Mouse (Mus musculus): ENCODE measurements at regions not wholly inside any gene's neighbourhood (a gene's known extent, or its start where the extent isn't known, plus 50 kb on each side); places are given as distances from the start of the nearest gene placed in this dataset.
A peak's percentile ranks its signal among the peaks of the same experiment; 100 is the strongest.

DNA sequence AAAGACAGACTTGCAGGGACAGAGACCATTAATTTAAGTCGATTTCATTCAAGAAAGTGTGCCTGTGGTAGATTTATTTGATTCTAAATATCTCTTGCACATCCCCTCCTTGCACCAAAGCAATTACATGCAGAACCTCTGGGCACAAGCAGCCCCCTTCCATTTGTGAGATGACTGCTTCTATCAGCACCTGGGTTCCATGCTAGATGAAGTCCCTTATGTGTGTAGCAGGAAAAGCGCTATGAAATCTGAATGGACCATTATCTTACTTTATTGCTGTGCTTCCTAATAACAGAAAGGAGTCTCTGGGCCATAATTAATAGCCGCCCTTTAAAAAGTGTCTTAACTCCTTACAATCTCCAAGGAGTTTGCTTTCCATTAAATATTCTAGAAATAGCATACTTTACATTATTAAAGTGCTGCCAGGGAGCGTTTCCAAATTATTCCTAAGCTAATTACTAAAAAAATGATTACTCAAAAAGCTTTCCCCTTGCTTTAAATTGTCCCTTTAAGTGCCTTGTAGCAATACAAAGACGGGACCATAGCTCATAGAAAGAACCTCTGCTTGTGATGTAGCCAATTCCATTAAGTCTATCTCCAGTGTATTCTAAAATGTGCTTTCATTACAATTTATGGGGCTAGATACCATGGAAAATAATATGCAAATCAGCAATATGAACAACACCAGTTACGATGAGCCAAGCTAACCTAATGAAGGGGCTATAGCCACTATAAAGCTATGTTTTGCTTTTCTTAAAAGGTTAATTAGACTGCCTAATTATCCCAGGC, 508.1 kb upstream of the Rgma start:
- Histone ChIP-seq H3K4me3 (no peak overlapping the region), H3K27me3 (peaks cover 3% of the 10 kb centered on the region; the same call in 1 of the 2 replicates), H3K36me3 (ENCODE audit: poor library complexity, severe bottlenecking) (no peaks in the 10 kb centered on the region), H3K9ac (no peak overlapping the region), H3K9me3 (replicated peaks) (no peaks in the 10 kb centered on the region), H3K4me1 (peaks cover 28% of the 10 kb centered on the region), H3K27ac (no peak overlapping the region), H3K4me2 (no peak overlapping the region)
- peak; percentile 30; the same call in 1 of the 2 replicates for ATAC-seq
- WGBS: 41% methylated on average over 6 of the region's 6 CpGs

DNA sequence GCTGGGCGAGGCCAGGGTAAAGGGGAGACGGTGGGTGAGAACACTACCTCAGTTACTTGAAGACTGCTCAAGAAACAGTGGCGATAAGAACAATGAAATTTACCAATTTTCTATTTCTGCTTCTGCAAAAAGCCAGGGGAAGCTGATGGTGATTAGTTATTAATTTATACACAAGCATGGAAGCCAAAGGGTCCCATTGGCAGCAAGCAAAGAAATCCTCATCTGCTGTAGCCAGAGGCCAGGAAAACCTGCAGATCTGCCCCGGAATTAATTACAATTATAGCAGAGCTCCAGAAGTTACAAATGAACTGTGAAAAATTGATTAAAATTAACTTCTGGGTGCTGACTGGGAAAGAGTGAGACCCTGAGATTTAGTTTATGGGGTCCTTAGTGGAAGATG, 506.2 kb upstream of the Rgma start:
- H3K9ac ChIP-seq: no peak overlapping the region
- H3K36me3 ChIP-seq (ENCODE audit: poor library complexity, severe bottlenecking): no peaks in the 10 kb centered on the region
- H3K27ac ChIP-seq: no peak overlapping the region
- ATAC-seq: no peak
- H3K4me1 ChIP-seq: peaks cover 28% of the 10 kb centered on the region
- H3K4me3 ChIP-seq: no peak overlapping the region
- H3K9me3 ChIP-seq (replicated peaks): no peaks in the 10 kb centered on the region
- H3K27me3 ChIP-seq: peaks cover 3% of the 10 kb centered on the region; the same call in 1 of the 2 replicates
- 87% methylated on average over 4 of the region's 4 CpGs for WGBS
- no peak overlapping the region for H3K4me2 ChIP-seq

DNA sequence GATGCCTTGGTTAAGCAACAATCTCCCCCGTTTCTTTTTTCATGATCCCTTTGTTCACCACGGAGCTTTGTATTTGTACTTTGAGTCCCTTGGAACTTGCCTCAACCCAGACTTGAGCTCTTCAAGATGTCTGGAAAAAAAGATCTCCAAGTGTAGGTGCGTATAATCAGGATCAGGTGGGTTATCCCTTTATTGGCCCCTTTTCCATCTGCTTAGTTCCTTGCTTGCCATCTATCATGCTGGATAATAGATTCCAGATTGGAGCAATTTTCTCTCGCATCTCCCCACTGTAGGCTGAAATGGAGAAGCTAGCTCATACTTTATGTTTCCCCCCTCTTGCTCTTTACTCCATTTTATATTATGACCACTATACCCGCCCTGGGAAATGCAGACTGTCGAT, 474.5 kb upstream of the Rgma start:
- Histone ChIP-seq H3K9ac (no peak overlapping the region), H3K9me3 (replicated peaks) (no peaks in the 10 kb centered on the region), H3K4me3 (no peak overlapping the region), H3K36me3 (ENCODE audit: poor library complexity, severe bottlenecking) (no peaks in the 10 kb centered on the region), H3K27me3 (no peaks in the 10 kb centered on the region), H3K4me1 (no peaks in the 10 kb centered on the region), H3K27ac (no peak overlapping the region), H3K4me2 (no peak overlapping the region)
- WGBS: 81% methylated on average over 6 of the region's 6 CpGs
- no peak for ATAC-seq

DNA sequence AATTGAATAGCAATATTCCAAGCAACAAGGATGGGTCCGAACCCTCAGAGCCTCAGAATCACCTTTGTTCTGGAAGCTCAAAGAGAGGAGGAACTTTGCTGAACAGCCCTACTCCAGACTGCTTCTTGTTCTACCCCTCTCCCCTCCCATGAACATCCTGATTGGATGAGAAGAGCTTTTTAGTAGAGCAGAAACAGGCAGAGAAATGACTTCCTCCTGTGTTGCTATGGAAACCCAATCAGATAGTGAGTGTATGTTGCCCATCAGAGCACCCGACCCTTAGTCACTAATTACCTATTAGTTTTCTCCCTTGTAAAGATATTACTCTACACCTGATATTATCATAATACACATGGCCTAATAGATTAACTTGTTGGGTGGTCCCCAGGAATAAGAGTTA, 469.4 kb upstream of the Rgma start:
- Histone ChIP-seq H3K9ac (no peak overlapping the region), H3K4me3 (no peak overlapping the region), H3K9me3 (replicated peaks) (no peaks in the 10 kb centered on the region), H3K27ac (no peak overlapping the region), H3K4me1 (peaks cover 10% of the 10 kb centered on the region; the same call in 1 of the 2 replicates), H3K27me3 (no peaks in the 10 kb centered on the region), H3K36me3 (ENCODE audit: poor library complexity, severe bottlenecking) (no peaks in the 10 kb centered on the region), H3K4me2 (no peak overlapping the region)
- no peak for ATAC-seq
- WGBS: 50% methylated on average over 2 of the region's 2 CpGs

DNA sequence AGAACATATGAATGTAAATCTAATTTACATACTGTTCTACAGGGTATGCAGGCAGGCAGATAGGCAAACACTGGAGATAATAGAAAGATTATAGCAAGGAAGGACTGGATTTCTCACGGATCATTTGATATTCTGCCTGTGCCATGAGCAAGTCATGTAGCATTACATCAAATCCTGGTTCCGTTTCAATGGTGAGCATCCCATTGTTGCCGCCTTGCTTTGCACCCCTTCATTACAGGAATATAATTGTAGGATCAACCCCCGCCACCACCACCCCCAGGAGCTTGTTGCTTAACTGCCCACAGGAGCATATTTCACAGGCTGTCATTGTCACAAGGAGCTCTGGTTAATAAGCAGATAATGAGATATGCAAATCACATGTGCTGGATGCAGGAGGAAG, 468.8 kb upstream of the Rgma start:
- Histone ChIP-seq H3K4me2 (no peak overlapping the region), H3K9ac (no peak overlapping the region), H3K9me3 (replicated peaks) (no peaks in the 10 kb centered on the region), H3K4me3 (no peak overlapping the region), H3K4me1 (peaks cover 11% of the 10 kb centered on the region; the same call in 1 of the 2 replicates), H3K27ac (no peak overlapping the region), H3K36me3 (ENCODE audit: poor library complexity, severe bottlenecking) (no peaks in the 10 kb centered on the region), H3K27me3 (no peaks in the 10 kb centered on the region)
- no peak for ATAC-seq
- WGBS: 55% methylated on average over 4 of the region's 4 CpGs

GRCm38 (mm10) chr7:72926772-72927380, 448.4 kb upstream of the Rgma start:
- no peaks in the 10 kb centered on the region for H3K36me3 ChIP-seq (ENCODE audit: poor library complexity, severe bottlenecking)
- no peak overlapping the region for H3K9ac ChIP-seq
- no peaks in the 10 kb centered on the region for H3K27me3 ChIP-seq
- H3K27ac ChIP-seq: no peak overlapping the region
- no peak overlapping the region for H3K4me2 ChIP-seq
- 72% methylated on average over 20 of the region's 20 CpGs for WGBS
- no peaks in the 10 kb centered on the region for H3K4me1 ChIP-seq
- H3K4me3 ChIP-seq: no peak overlapping the region
- no peaks in the 10 kb centered on the region for H3K9me3 ChIP-seq (replicated peaks)
- ATAC-seq: no peak

DNA sequence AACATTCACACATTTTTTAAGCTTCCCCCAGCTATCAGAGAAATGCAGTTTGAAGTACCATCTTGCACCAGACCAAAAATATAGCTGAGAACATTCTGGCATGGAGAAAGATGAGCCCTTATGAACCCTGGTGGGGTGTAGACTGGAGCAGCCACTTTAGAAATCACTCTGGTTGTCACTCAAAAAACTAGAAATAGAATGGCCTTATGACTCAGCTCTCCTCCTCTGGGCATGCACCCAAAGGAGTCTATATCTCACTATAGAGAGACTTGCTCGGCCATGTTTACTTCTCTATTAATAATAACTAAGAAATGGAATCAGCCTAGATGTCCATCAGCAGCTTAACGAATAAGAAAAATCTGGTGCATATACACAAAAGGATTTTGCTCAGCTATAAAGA, 436.5 kb upstream of the Rgma start:
- no peaks in the 10 kb centered on the region for H3K4me1 ChIP-seq
- no peaks in the 10 kb centered on the region for H3K36me3 ChIP-seq (ENCODE audit: poor library complexity, severe bottlenecking)
- H3K27ac ChIP-seq: no peak overlapping the region
- H3K4me2 ChIP-seq: no peak overlapping the region
- no peak overlapping the region for H3K9ac ChIP-seq
- H3K27me3 ChIP-seq: no peaks in the 10 kb centered on the region
- WGBS: 87% methylated on average over 2 of the region's 2 CpGs
- ATAC-seq: no peak
- no peak overlapping the region for H3K4me3 ChIP-seq
- H3K9me3 ChIP-seq (replicated peaks): no peaks in the 10 kb centered on the region

- Histone ChIP-seq H3K9ac (no peak overlapping the region), H3K9me3 (replicated peaks) (no peaks in the 10 kb centered on the region), H3K27ac (no peak overlapping the region), H3K36me3 (ENCODE audit: poor library complexity, severe bottlenecking) (no peaks in the 10 kb centered on the region), H3K27me3 (no peaks in the 10 kb centered on the region), H3K4me1 (peaks cover 16% of the 10 kb centered on the region), H3K4me3 (no peak overlapping the region), H3K4me2 (no peak overlapping the region)
- WGBS: 76% methylated on average over 1 of the region's 1 CpGs
- ATAC-seq: no peak
Measured at GRCm38 (mm10) chr7:72947531-72947930, 427.8 kb upstream of the Rgma start.

DNA sequence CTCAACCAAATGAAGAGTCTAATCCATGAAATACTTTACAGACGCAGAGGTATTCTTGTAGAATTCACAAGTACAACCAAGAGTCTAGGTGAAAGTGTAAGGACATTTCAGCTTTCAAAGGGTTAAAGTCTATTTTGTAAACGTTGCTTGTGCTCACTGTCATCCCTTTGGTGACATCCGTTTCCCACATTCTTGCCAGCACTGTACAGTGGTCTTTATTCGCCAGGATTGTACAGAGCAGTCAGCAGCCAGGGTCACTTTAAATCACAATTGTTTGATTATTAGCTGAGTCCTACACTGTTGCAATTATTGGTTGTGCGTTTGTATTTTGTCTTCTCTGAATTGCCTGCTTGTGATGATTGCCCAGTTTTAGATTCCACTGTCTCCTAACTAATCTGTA, 427.3 kb upstream of the Rgma start:
- no peak for ATAC-seq
- H3K27ac ChIP-seq: no peak overlapping the region

DNA sequence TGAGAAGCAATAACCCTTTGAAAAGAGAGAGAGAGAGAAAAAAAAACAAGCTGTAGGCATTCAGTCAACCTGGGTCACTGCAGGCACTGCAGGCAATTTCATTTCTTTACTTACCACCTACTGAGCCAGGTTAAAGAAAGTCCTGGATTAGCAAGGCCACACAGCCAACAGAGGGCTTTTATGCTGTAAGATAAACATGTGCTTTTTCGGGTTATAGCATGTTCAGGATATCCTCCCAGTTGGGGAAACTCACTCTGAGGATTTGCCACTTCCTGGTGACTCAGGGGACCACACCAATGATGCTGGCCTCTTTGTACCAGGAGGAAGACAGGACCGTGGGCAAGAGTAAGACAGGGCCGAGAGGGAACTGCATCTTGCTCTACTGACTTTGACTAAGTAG, 426.6 kb upstream of the Rgma start:
- 32% methylated on average over 3 of the region's 3 CpGs for WGBS

More for the DNA sequence above, 427.3 kb upstream of the Rgma start:
- Histone ChIP-seq H3K4me1 (peaks cover 16% of the 10 kb centered on the region), H3K9ac (no peak overlapping the region), H3K4me2 (no peak overlapping the region), H3K27me3 (no peaks in the 10 kb centered on the region), H3K9me3 (replicated peaks) (no peaks in the 10 kb centered on the region), H3K36me3 (ENCODE audit: poor library complexity, severe bottlenecking) (no peaks in the 10 kb centered on the region), H3K4me3 (no peak overlapping the region)
- 32% methylated on average over 5 of the region's 5 CpGs for WGBS

GRCm38 (mm10) chr7:72949886-72950285, 425.4 kb upstream of the Rgma start:
- H3K27me3 ChIP-seq: no peaks in the 10 kb centered on the region
- H3K9ac ChIP-seq: no peak overlapping the region

More for the DNA sequence above, 426.6 kb upstream of the Rgma start:
- ATAC-seq: no peak
- Histone ChIP-seq H3K4me1 (peaks cover 16% of the 10 kb centered on the region), H3K36me3 (ENCODE audit: poor library complexity, severe bottlenecking) (no peaks in the 10 kb centered on the region), H3K27ac (no peak overlapping the region), H3K4me2 (no peak overlapping the region), H3K27me3 (no peaks in the 10 kb centered on the region), H3K9ac (no peak overlapping the region), H3K9me3 (replicated peaks) (no peaks in the 10 kb centered on the region), H3K4me3 (no peak overlapping the region)

GRCm38 (mm10) chr7:72957674-72958073, 417.6 kb upstream of the Rgma start:
- ATAC-seq: no peak
- no peak overlapping the region for H3K27ac ChIP-seq
- WGBS: 73% methylated on average over 4 of the region's 4 CpGs

More at GRCm38 (mm10) chr7:72949886-72950285, 425.4 kb upstream of the Rgma start:
- H3K36me3 ChIP-seq (ENCODE audit: poor library complexity, severe bottlenecking): no peaks in the 10 kb centered on the region
- no peak overlapping the region for H3K4me3 ChIP-seq
- ATAC-seq: no peak
- no peak overlapping the region for H3K4me2 ChIP-seq
- H3K4me1 ChIP-seq: peaks cover 16% of the 10 kb centered on the region
- no peak overlapping the region for H3K27ac ChIP-seq
- H3K9me3 ChIP-seq (replicated peaks): no peaks in the 10 kb centered on the region
- WGBS: 79% methylated on average over 7 of the region's 7 CpGs

More at GRCm38 (mm10) chr7:72957674-72958073, 417.6 kb upstream of the Rgma start:
- peaks cover 1% of the 10 kb centered on the region; the same call in 1 of the 2 replicates for H3K4me1 ChIP-seq
- no peak overlapping the region for H3K9ac ChIP-seq
- no peaks in the 10 kb centered on the region for H3K36me3 ChIP-seq (ENCODE audit: poor library complexity, severe bottlenecking)
- H3K27me3 ChIP-seq: no peaks in the 10 kb centered on the region
- H3K4me3 ChIP-seq: no peak overlapping the region
- H3K4me2 ChIP-seq: no peak overlapping the region
- H3K9me3 ChIP-seq (replicated peaks): no peaks in the 10 kb centered on the region

All from forebrain, embryonic 13.5 days (tissue).